Mouse (Mus musculus) MEL (cell line): ENCODE results near the gene Vps9d1. TPM values are rescaled to one million over a fixed set of nuclear protein-coding genes. Genes with fewer than 3 reads are reported as not detected.
"Not testable (repeated sequence)": the region's sequence is repeated elsewhere in the genome, so short reads cannot be mapped to it uniquely, and the experiment has no call there.

Experiments
- DNase-seq: peaks from one replicate; pipeline ENCODE4 v3.0.0; 2011; ENCODE audit warnings: low read depth, low spot score
- H3K27ac ChIP-seq: 2 replicates; pipeline ENCODE4 v1.5.1; 2012; ENCODE audit warnings: low read depth, mild to moderate bottlenecking, control low read depth, low read length, moderate library complexity; ENCODE audit not compliant: control insufficient read depth
- H3K27me3 ChIP-seq, 2 experiments: fragments of 150-350 bp in 1 of 2; sonication (generic) in 1 of 2; 2 replicates each; pipeline ENCODE4 v1.6.1; 2012; ENCODE audit warnings: low read length in 2 of 2, mild to moderate bottlenecking in 2 of 2, improper control_type of control experiment in 1 of 2, moderate library complexity in 1 of 2; ENCODE audit not compliant: insufficient read depth in 2 of 2, control insufficient read depth in 1 of 2
- H3K36me3 ChIP-seq, 2 experiments: 2 replicates each; pipeline ENCODE4 v1.6.1; 2012 to 2014; ENCODE audit warnings: low read length in 2 of 2, improper control_type of control experiment in 1 of 2, inconsistent platforms in 1 of 2, mild to moderate bottlenecking in 1 of 2; ENCODE audit not compliant: insufficient read depth in 2 of 2, control insufficient read depth in 1 of 2
- H3K4me1 ChIP-seq, 2 experiments: fragments of 150-350 bp in 1 of 2; sonication (generic) in 1 of 2; 2 replicates each; pipeline ENCODE4 v1.6.1; 2012; ENCODE audit warnings: low read length in 2 of 2, improper control_type of control experiment in 1 of 2, mild to moderate bottlenecking in 1 of 2; ENCODE audit not compliant: insufficient read depth in 2 of 2, control insufficient read depth in 1 of 2
- H3K4me3 ChIP-seq, 2 experiments: fragments of 150-350 bp in 1 of 2; sonication (generic) in 1 of 2; 2 replicates each; pipeline ENCODE4 v1.5.1; 2012; ENCODE audit warnings: low read depth in 2 of 2, low read length in 2 of 2, mild to moderate bottlenecking in 2 of 2, moderate library complexity in 2 of 2, control low read depth in 1 of 2, improper control_type of control experiment in 1 of 2; ENCODE audit not compliant: control insufficient read depth in 1 of 2, insufficient read depth in 1 of 2
- H3K79me2 ChIP-seq: 2 replicates; pipeline ENCODE4 v1.6.1; 2012; ENCODE audit warnings: mild to moderate bottlenecking, low read length, moderate library complexity; ENCODE audit not compliant: control insufficient read depth, poor library complexity, insufficient read depth
- H3K9ac ChIP-seq: 2 replicates; pipeline ENCODE4 v1.6.1; 2012; ENCODE audit warnings: low read depth, mild to moderate bottlenecking, control low read depth, low read length, moderate library complexity; ENCODE audit not compliant: control insufficient read depth, poor library complexity, severe bottlenecking
- H3K9me3 ChIP-seq: fragments of 150-350 bp; sonication (generic); replicated peaks from 2 replicates; pipeline ENCODE4 v1.6.1; 2012; ENCODE audit warnings: mild to moderate bottlenecking, low read length, improper control_type of control experiment, moderate library complexity; ENCODE audit not compliant: insufficient read depth
- ELF1 ChIP-seq: IDR thresholded peaks from 2 replicates; pipeline ENCODE4 v1.6.1; 2014; ENCODE audit warnings: low read depth, mild to moderate bottlenecking, inconsistent platforms, low read length, improper control_type of control experiment, moderate library complexity
- EP300 ChIP-seq, 2 experiments: IDR thresholded peaks; 2 replicates each; pipeline ENCODE4 v1.6.1; 2011; ENCODE audit warnings: improper control_type of control experiment in 2 of 2, low read length in 2 of 2, low read depth in 1 of 2, mild to moderate bottlenecking in 1 of 2
- GATA1 ChIP-seq: IDR thresholded peaks from 2 replicates; pipeline ENCODE4 v1.6.1; 2011; ENCODE audit warnings: low read depth, low read length, improper control_type of control experiment
- JUND ChIP-seq: IDR thresholded peaks from 2 replicates; pipeline ENCODE4 v1.6.1; 2011; ENCODE audit warnings: low read depth, mild to moderate bottlenecking, improper control_type of control experiment, low read length
- MYC ChIP-seq: IDR thresholded peaks from 2 replicates; pipeline ENCODE4 v1.6.1; 2011; ENCODE audit warnings: low read depth, mild to moderate bottlenecking, low read length, improper control_type of control experiment, moderate library complexity
- SIN3A ChIP-seq: IDR thresholded peaks from 2 replicates; pipeline ENCODE4 v1.6.1; 2012; ENCODE audit warnings: low read length, improper control_type of control experiment, inconsistent platforms
- TBP ChIP-seq: IDR thresholded peaks from 2 replicates; pipeline ENCODE4 v1.8.0; 2011; ENCODE audit warnings: low read depth, low read length, improper control_type of control experiment
- USF1 ChIP-seq: IDR thresholded peaks from 2 replicates; pipeline ENCODE4 v1.6.1; 2014; ENCODE audit warnings: low read depth, mild to moderate bottlenecking, inconsistent platforms, low read length, improper control_type of control experiment, moderate library complexity
- ZNF384 ChIP-seq: IDR thresholded peaks from 2 replicates; pipeline ENCODE4 v1.6.1; 2012; ENCODE audit warnings: low read depth, mild to moderate bottlenecking, inconsistent platforms, low read length, improper control_type of control experiment
- polyA plus RNA-seq, 2 experiments: library from polyadenylated mRNA; stranded (reverse) in 1 of 2; unstranded in 1 of 2; fragments of >175 nt in 1 of 2; fragments of >200 nt in 1 of 2; gene quantifications; 2 replicates each; pipeline versions ENCODE4 v1.2.1 to v1.2.4; 2012; ENCODE audit warnings: low replicate concordance in 2 of 2, low read depth in 1 of 2; ENCODE audit not compliant: insufficient read length in 2 of 2, insufficient read depth in 1 of 2, missing spikeins in 1 of 2
- total RNA-seq: library from RNA; depleted of rRNA; stranded (reverse); fragments of 300-350 nt; gene quantifications from 2 replicates; pipeline ENCODE4 v1.2.3, GENCODE M21; 2012

Vps9d1 gene
- total and polyA plus RNA-seq, 3 experiments = 4.4 to 12.2 TPM; not detected in 1

DNA sequence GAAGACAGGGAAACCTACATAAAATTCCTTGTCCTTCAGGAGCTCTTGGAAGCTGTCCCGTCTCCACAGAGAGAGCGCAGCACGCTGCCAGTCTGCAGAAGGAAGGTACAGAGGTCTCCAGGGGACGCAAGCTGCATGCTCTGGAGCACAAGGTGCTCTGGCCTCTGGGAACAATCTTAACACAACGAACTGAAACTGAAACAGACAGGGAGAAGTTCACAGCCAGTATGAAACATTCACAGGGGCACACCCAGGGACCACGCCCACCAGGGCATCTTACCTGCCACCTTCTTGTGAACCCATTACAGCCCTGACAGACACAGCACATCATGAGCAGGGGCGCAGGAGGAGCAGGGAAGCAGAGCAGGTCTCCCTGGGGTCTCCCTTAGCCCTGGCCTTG is 29.8 kb upstream of the Vps9d1 start:
- H3K79me2 ChIP-seq = no peaks in the 10 kb centered on the region
- no peaks in the 10 kb centered on the region for H3K9me3 ChIP-seq
- no peak overlapping the region for H3K27ac ChIP-seq
- no peaks in the 10 kb centered on the region for H3K4me1 ChIP-seq
- no peaks in the 10 kb centered on the region for H3K27me3 ChIP-seq
- TF ChIP-seq ELF1 = no peak
- DNase-seq = no peak
- H3K4me3 ChIP-seq = no peak overlapping the region
- no peak overlapping the region for H3K9ac ChIP-seq
- H3K36me3 ChIP-seq = 0 out of 4 replicates have a peak, but pooled peaks cover 0 to 2% of the 10 kb centered on the region in 2 experiments

DNA sequence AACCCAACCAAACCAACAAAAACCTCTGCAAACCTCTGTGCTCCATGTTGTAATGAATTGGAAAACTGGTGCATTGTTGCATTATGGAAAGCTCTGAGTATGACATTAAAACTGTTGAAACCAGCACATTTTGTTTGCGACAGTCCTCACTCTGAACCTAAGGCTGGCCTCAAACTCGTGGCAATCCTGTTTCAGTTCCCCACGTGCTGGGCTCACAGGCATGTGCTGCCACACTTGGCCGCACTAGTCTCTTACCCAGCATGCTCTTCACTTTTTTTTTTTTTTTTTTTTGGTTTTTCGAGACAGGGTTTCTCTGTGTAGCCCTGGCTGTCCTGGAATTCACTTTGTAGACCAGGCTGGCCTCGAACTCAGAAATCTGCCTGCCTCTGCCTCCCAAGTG is 28.8 kb upstream of the Vps9d1 start:
- H3K4me3 ChIP-seq, H3K9me3 ChIP-seq, H3K36me3 ChIP-seq, H3K9ac ChIP-seq, DNase-seq, H3K4me1 ChIP-seq, H3K27ac ChIP-seq, H3K27me3 ChIP-seq, H3K79me2 ChIP-seq: not testable (repeated sequence)

DNA sequence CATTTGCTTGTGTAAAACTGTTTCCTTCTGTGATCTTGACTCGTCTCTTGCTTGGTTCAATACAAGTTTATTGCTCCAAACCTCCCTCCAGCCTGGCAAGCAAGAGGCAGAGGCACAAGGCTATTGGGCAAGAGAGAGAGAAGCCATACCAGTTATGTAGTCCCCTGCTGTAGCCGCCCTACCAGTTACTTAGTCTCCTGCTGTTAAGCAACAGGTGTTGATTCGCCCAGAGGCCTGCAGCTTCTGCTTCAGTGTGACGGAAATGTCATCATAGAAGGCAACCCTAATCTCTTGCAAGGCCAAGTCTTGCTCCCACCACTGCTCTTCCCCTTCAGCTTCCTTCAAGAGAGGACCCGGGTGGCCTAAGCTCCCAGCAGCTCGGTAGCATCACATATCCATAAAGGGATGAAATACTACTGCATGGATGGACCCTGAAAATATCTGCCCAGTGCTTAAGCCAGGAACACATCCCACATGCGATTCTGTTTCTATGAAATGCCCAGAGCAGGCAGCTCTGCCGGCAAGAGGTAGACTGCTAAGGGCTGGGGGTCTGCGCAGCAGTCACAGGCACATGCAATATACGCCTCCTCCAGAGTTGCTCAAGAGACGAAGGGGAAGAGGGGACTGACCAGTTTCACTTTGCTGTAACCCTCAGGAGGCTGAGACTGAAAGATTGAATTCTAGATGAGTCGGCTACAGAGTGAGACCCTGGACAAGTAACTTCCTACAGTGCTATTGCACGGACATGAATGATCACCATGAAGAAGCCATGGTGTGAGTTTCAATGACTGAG is 26.4 kb upstream of the Vps9d1 start:
- Histone ChIP-seq H3K9me3 (no peaks in the 10 kb centered on the region), H3K9ac (no peak overlapping the region), H3K27ac (no peak overlapping the region), H3K36me3 (peaks cover 0 to 2% of the 10 kb centered on the region in 2 experiments; a peak in 1 of 4 replicates), H3K27me3 (no peaks in the 10 kb centered on the region), H3K4me3 (no peak overlapping the region), H3K79me2 (no peaks in the 10 kb centered on the region), H3K4me1 (no peaks in the 10 kb centered on the region)
- no peak for TF ChIP-seq TBP
- TF ChIP-seq SIN3A = no peak
- TF ChIP-seq EP300 (IDR thresholded peaks at IDR 0.05; ENCODE audit: low read depth in 1 of 2, low read length in 2 of 2) = no peak
- TF ChIP-seq JUND = no peak
- no peak for TF ChIP-seq ZNF384
- TF ChIP-seq GATA1 = no peak
- TF ChIP-seq MYC = no peak
- TF ChIP-seq USF1 = no peak
- DNase-seq = no peak
